Mouse (Mus musculus): ENCODE data around the gene Dynlt1f. TPM values are rescaled to one million over a fixed set of nuclear protein-coding genes. Genes with fewer than 3 reads are reported as not detected.
"Not testable (repeated sequence)": the region's sequence is repeated elsewhere in the genome, so short reads cannot be mapped to it uniquely, and the experiment has no call there.

Dynlt1f gene
- polyA plus RNA-seq, 1 experiment from 2014 or later = 253 TPM

GRCm38 (mm10) chr17:6684464-6685287 lies 29.0 kb upstream of the Dynlt1f start:
- H3K36me3 ChIP-seq (replicated peaks); H3K9ac ChIP-seq; H3K4me1 ChIP-seq; H3K4me2 ChIP-seq; H3K4me3 ChIP-seq; H3K27me3 ChIP-seq (replicated peaks); H3K9me3 ChIP-seq: not testable (repeated sequence)
- peak; percentile 92 for ATAC-seq (replicated peaks)
- 0% methylated on average over 1 of the region's 4 CpGs for WGBS
- H3K27ac ChIP-seq = peak overlapping the region; percentile 62; the same call in 1 of the 2 replicates

GRCm38 (mm10) chr17:6683702-6684101 lies 28.0 kb upstream of the Dynlt1f start:
- H3K9ac ChIP-seq; H3K27ac ChIP-seq; H3K36me3 ChIP-seq (replicated peaks); H3K4me2 ChIP-seq; H3K4me1 ChIP-seq; ATAC-seq (replicated peaks); H3K9me3 ChIP-seq; H3K27me3 ChIP-seq (replicated peaks); H3K4me3 ChIP-seq: not testable (repeated sequence)
- 75% methylated on average over 1 of the region's 5 CpGs for WGBS

GRCm38 (mm10) chr17:6681721-6682120 lies 26.0 kb upstream of the Dynlt1f start:
- not testable (repeated sequence) for H3K9me3 ChIP-seq; H3K36me3 ChIP-seq (replicated peaks); H3K27me3 ChIP-seq (replicated peaks); H3K4me2 ChIP-seq; H3K4me3 ChIP-seq; H3K27ac ChIP-seq; H3K9ac ChIP-seq; ATAC-seq (replicated peaks); H3K4me1 ChIP-seq
- WGBS = 71% methylated on average over 4 of the region's 4 CpGs

- not testable (repeated sequence) for H3K27ac ChIP-seq; H3K27me3 ChIP-seq (replicated peaks); H3K4me1 ChIP-seq; H3K9me3 ChIP-seq; H3K9ac ChIP-seq; ATAC-seq (replicated peaks); H3K36me3 ChIP-seq (replicated peaks); H3K4me2 ChIP-seq; H3K4me3 ChIP-seq
- 100% methylated on average over 1 of the region's 2 CpGs for WGBS
Observed at GRCm38 (mm10) chr17:6678063-6678462, 22.4 kb upstream of the Dynlt1f start.

GRCm38 (mm10) chr17:6674297-6674696 lies 18.6 kb upstream of the Dynlt1f start:
- not testable (repeated sequence) for H3K9me3 ChIP-seq; H3K27ac ChIP-seq; H3K4me2 ChIP-seq; H3K4me3 ChIP-seq; H3K27me3 ChIP-seq (replicated peaks); H3K4me1 ChIP-seq; H3K36me3 ChIP-seq (replicated peaks); ATAC-seq (replicated peaks); H3K9ac ChIP-seq
- 56% methylated on average over 5 of the region's 5 CpGs for WGBS

- not testable (repeated sequence) for H3K4me3 ChIP-seq, H3K9me3 ChIP-seq
- WGBS = no CpG with 5 or more reads among the region's 6 CpGs
Observed at GRCm38 (mm10) chr17:6668522-6668921, 12.8 kb upstream of the Dynlt1f start.

GRCm38 (mm10) chr17:6665389-6665788 lies 9.7 kb upstream of the Dynlt1f start:
- WGBS = 95% methylated on average over 4 of the region's 5 CpGs
- H3K9me3 ChIP-seq; H3K4me2 ChIP-seq; H3K4me3 ChIP-seq; H3K27me3 ChIP-seq (replicated peaks); H3K27ac ChIP-seq; H3K9ac ChIP-seq; H3K36me3 ChIP-seq (replicated peaks); H3K4me1 ChIP-seq; ATAC-seq (replicated peaks): not testable (repeated sequence)

More at GRCm38 (mm10) chr17:6668522-6668921, 12.8 kb upstream of the Dynlt1f start:
- not testable (repeated sequence) for H3K9ac ChIP-seq; H3K27ac ChIP-seq; H3K36me3 ChIP-seq (replicated peaks); H3K27me3 ChIP-seq (replicated peaks); H3K4me2 ChIP-seq; H3K4me1 ChIP-seq; ATAC-seq (replicated peaks)

- H3K4me2 ChIP-seq; H3K36me3 ChIP-seq (replicated peaks); H3K27me3 ChIP-seq (replicated peaks); H3K9ac ChIP-seq; H3K27ac ChIP-seq; H3K4me3 ChIP-seq; H3K4me1 ChIP-seq; H3K9me3 ChIP-seq; ATAC-seq (replicated peaks): not testable (repeated sequence)
- 54% methylated on average over 3 of the region's 3 CpGs for WGBS
Observed at GRCm38 (mm10) chr17:6662840-6663239, 7.1 kb upstream of the Dynlt1f start.

- not testable (repeated sequence) for H3K4me1 ChIP-seq; H3K4me3 ChIP-seq; H3K9ac ChIP-seq; H3K27ac ChIP-seq; H3K9me3 ChIP-seq; H3K4me2 ChIP-seq; H3K36me3 ChIP-seq (replicated peaks); ATAC-seq (replicated peaks); H3K27me3 ChIP-seq (replicated peaks)
- whole genome bisulfite sequencing = 51% methylated on average over 10 of the region's 11 CpGs
Observed at GRCm38 (mm10) chr17:6661093-6661816, 5.6 kb upstream of the Dynlt1f start.

- H3K27me3 ChIP-seq (replicated peaks); H3K36me3 ChIP-seq (replicated peaks); H3K9ac ChIP-seq; H3K4me3 ChIP-seq; H3K4me1 ChIP-seq; H3K27ac ChIP-seq; H3K4me2 ChIP-seq; H3K9me3 ChIP-seq; ATAC-seq (replicated peaks): not testable (repeated sequence)
- 79% methylated on average over 6 of the region's 6 CpGs for WGBS
Observed at GRCm38 (mm10) chr17:6660589-6660988, 4.9 kb upstream of the Dynlt1f start.

GRCm38 (mm10) chr17:6658801-6659200 lies 3.1 kb upstream of the Dynlt1f start, which contains the start of gene Sytl3:
Gene Sytl3 (plus strand): TSS chr17:6659093.
- not testable (repeated sequence) for H3K4me2 ChIP-seq; ATAC-seq (replicated peaks); H3K9ac ChIP-seq; H3K27ac ChIP-seq; H3K4me3 ChIP-seq; H3K4me1 ChIP-seq; H3K27me3 ChIP-seq (replicated peaks); H3K36me3 ChIP-seq (replicated peaks); H3K9me3 ChIP-seq
- WGBS = 90% methylated on average over 6 of the region's 7 CpGs

- H3K36me3 ChIP-seq (replicated peaks); ATAC-seq (replicated peaks); H3K4me1 ChIP-seq; H3K27ac ChIP-seq; H3K9ac ChIP-seq; H3K9me3 ChIP-seq; H3K4me2 ChIP-seq; H3K27me3 ChIP-seq (replicated peaks); H3K4me3 ChIP-seq: not testable (repeated sequence)
- 87% methylated on average over 3 of the region's 3 CpGs for WGBS
Observed at GRCm38 (mm10) chr17:6656471-6656870, 771 bp upstream of the Dynlt1f start.

GRCm38 (mm10) chr17:6655087-6655511 lies 601 bp downstream of the Dynlt1f start:
- not testable (repeated sequence) for H3K36me3 ChIP-seq (replicated peaks); H3K4me1 ChIP-seq; H3K9me3 ChIP-seq; H3K27me3 ChIP-seq (replicated peaks)
- H3K27ac ChIP-seq = peak overlapping the region; percentile 92
- H3K9ac ChIP-seq = peak overlapping the region; percentile 47
- 1% methylated on average over 36 of the region's 36 CpGs for WGBS
- peak overlapping the region; percentile 45 for H3K4me3 ChIP-seq
- peak; percentile 96 for ATAC-seq (replicated peaks)
- H3K4me2 ChIP-seq = peak overlapping the region; percentile 48

All from midbrain, embryonic 15.5 days (tissue).